Mouse (Mus musculus): ENCODE data around the gene Zfp74.

DNA sequence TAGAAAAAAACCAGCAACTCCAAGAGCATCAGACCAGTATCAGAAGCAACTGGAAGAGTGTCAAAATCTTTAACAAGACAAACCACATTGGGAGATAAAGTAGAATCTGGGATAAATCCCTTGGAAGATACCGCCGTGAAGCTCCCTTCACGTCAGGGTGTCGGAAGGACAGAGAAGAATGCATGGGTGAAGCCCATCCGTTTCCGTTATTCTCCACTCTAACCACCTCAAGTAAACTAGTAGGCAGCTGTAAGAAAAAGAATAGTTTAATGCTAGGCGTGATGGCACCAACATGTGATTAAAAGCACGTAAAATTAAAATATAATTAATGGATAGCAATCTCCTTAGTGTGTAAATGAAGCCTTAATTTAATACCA is 47.2 kb downstream of the Zfp74 start:
- TF ChIP-seq POLR2A (IDR thresholded peaks at IDR 0.05; ENCODE audit: low read depth, low read length) (0 out of 2 replicates have a peak, but pooled peaks have one; percentile 22), CTCF (IDR thresholded peaks at IDR 0.05; ENCODE audit: borderline replicate concordance, insufficient read depth, low read length) (no peak)

Data from embryonic fibroblast, embryonic 13.5 days (primary cell).